Mouse (Mus musculus) E14TG2a.4 (cell line): Measurements from ENCODE around the gene Sox18.

ENCODE experiments used
- CTCF ChIP-seq: conservative IDR thresholded peaks from 2 replicates; pipeline ENCODE4 v1.5.1; 2014; ENCODE audit warnings: low read length
- NANOG ChIP-seq: IDR thresholded peaks from 2 replicates; pipeline ENCODE4 v1.6.1; 2014; ENCODE audit warnings: borderline replicate concordance, low read length, mixed read lengths

- no peak for TF ChIP-seq CTCF
- no peak for TF ChIP-seq NANOG
Measured at GRCm38 (mm10) chr2:181653523-181653922, 17.9 kb downstream of the Sox18 start.
